Mouse (Mus musculus) ES-E14 (cell line): ENCODE results near the gene Slc38a5. TPM values are rescaled to one million over a fixed set of nuclear protein-coding genes. Genes with fewer than 3 reads are reported as not detected.

ENCODE experiments used
- DNase-seq: peaks from one replicate; pipeline ENCODE4 v3.0.0-alpha.2; 2013; ENCODE audit warnings: low read depth, low spot score
- H3K27ac ChIP-seq: 2 replicates; pipeline ENCODE4 v1.5.1; 2012; ENCODE audit warnings: low read depth, mild to moderate bottlenecking, low read length, moderate library complexity, mixed read lengths; ENCODE audit not compliant: poor library complexity, insufficient read depth, severe bottlenecking
- H3K36me3 ChIP-seq: 2 replicates; pipeline ENCODE4 v1.6.1; 2012; ENCODE audit warnings: mild to moderate bottlenecking, low read length, moderate library complexity, mixed read lengths; ENCODE audit not compliant: control insufficient read depth, poor library complexity, insufficient read depth, severe bottlenecking
- H3K4me1 ChIP-seq, 2 experiments: fragments of 150-350 bp in 1 of 2; sonication (generic) in 1 of 2; 2 replicates each; pipeline ENCODE4 v1.6.1; 2012; ENCODE audit warnings: low read length in 2 of 2, mild to moderate bottlenecking in 1 of 2, mixed read lengths in 1 of 2; ENCODE audit not compliant: control insufficient read depth in 2 of 2, insufficient read depth in 2 of 2, poor library complexity in 1 of 2
- H3K4me3 ChIP-seq, 2 experiments: fragments of 150-350 bp in 1 of 2; sonication (generic) in 1 of 2; 2 replicates each; pipeline ENCODE4 v1.5.1; 2012; ENCODE audit warnings: low read length in 2 of 2, low read depth in 1 of 2, mild to moderate bottlenecking in 1 of 2, mixed read lengths in 1 of 2; ENCODE audit not compliant: insufficient read depth in 1 of 2, poor library complexity in 1 of 2, severe bottlenecking in 1 of 2
- H3K9ac ChIP-seq: 2 replicates; pipeline ENCODE4 v1.6.1; 2012; ENCODE audit warnings: low read depth, mild to moderate bottlenecking, low read length, mixed read lengths; ENCODE audit not compliant: poor library complexity, insufficient read depth, severe bottlenecking
- H3K9me3 ChIP-seq: fragments of 150-350 bp; sonication (generic); 2 replicates; pipeline ENCODE4 v1.6.1; 2012; ENCODE audit warnings: low read depth, mild to moderate bottlenecking, low read length; ENCODE audit not compliant: control insufficient read depth, insufficient read depth
- CHD2 ChIP-seq: IDR thresholded peaks from 2 replicates; pipeline ENCODE4 v1.6.1; 2014; ENCODE audit warnings: mild to moderate bottlenecking, low read depth, low read length, inconsistent platforms
- HCFC1 ChIP-seq: IDR thresholded peaks from 2 replicates; pipeline ENCODE4 v1.6.1; 2012; ENCODE audit warnings: low read length, inconsistent platforms, borderline replicate concordance; ENCODE audit not compliant: insufficient read depth
- MAFK ChIP-seq: IDR thresholded peaks from 2 replicates; pipeline ENCODE4 v1.6.1; 2014; ENCODE audit warnings: mild to moderate bottlenecking, low read depth, low read length, inconsistent platforms; ENCODE audit not compliant: insufficient read depth
- ZC3H11A ChIP-seq: IDR thresholded peaks from 2 replicates; pipeline ENCODE4 v1.6.1; 2012; ENCODE audit warnings: low read depth, mild to moderate bottlenecking, inconsistent platforms, low read length, borderline replicate concordance
- ZNF384 ChIP-seq: IDR thresholded peaks from 2 replicates; pipeline ENCODE4 v1.6.1; 2012; ENCODE audit warnings: low read depth, low read length, inconsistent platforms
- in situ Hi-C, 2 experiments: fragments of 600-800 bp; cut with MboI; formaldehyde crosslinking; loops; one replicate each; pipeline ENCODE4 v1.15.1; 2025; ENCODE audit warnings: low sequenced_read_pairs in 2 of 2, inconsistent platforms in 1 of 2; ENCODE audit not compliant: unreplicated experiment in 2 of 2
- total RNA-seq: library from RNA; depleted of rRNA; stranded (reverse); fragments of 300-350 nt; gene quantifications from 2 replicates; pipeline ENCODE4 v1.2.3, GENCODE M21; 2012; rRNA removed

Gene Slc38a5
- total RNA-seq, result 3.6 and 7.2 TPM in 2 replicates

DNA sequence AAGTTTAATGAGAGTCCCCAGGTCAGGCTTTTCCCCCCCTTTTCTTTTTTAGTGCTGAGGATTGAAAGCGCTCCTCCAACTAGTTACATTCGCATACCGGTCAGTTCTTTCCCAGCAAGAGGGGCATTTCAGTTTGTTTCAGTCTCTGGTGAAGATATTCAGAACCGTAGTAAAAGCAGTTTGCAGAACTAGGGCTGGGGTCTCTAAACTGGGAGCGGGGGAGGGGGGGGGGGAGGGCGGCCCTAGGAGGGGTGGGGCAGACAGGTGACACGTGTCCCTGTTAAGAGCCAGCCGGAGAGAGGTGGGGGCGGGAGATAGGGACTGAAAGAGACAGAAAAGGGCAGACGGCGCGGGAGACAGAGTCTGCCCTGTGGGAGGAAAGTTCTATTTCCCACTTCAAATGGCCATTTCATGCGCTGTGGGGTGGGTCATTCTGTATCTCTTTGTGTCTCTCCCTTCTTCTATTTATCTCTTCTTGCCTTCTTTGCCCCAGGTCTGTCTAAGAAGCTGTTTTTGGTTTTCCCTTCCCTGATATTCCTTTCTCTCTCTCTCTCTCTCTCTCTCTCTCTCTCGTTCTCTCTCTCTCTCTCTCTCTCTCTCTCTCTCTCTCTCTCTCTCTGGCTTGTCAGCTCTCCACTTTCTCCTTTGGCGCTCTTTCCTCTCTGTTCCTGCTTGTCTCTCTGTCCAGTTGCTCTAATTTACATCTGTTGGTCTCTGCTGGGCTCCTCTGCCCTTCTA lies at the start of gene Slc38a5:
Slc38a5 (plus strand) TSS at position 51 of the 738 bp plus-strand sequence.
- no peak for TF ChIP-seq CHD2
- no peak for TF ChIP-seq ZC3H11A
- TF ChIP-seq MAFK, result no peak
- TF ChIP-seq HCFC1, result no peak
- no peak for TF ChIP-seq ZNF384
- Histone ChIP-seq H3K4me3 (no peak within 1 kb of the TSS), H3K36me3 (no peaks in the 10 kb centered on the region), H3K9ac (no peak within 1 kb of the TSS), H3K9me3 (no peaks in the 10 kb centered on the region), H3K4me1 (no peaks in the 10 kb centered on the region), H3K27ac (no peak within 1 kb of the TSS)
- in situ Hi-C loops, result no loop called here
- no peak for DNase-seq

DNA sequence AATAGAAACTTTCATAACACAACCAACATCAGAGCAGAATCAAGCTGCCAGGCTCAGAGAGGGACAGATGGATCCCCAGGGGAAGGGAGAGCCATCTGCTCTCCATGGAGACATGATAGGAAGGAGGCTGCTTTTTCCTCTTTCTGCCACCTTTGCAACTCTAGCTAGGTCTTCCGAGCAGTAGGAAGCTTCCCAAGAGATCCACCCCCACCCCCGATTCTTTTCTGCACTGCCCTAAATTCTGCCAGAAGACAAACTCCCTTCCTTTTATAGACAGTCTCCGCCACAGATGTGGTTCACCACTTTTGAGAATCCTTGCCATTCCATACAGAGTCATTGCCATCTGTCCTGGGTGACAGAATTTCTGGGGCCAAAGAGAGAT lies 48.6 kb upstream of the Slc38a5 start:
- DNase-seq, result no peak
- no peak overlapping the region for H3K4me3 ChIP-seq
- H3K4me1 ChIP-seq, result peaks cover 0 to 6% of the 10 kb centered on the region in 2 experiments; a peak in 1 of 4 replicates
- H3K36me3 ChIP-seq, result no peaks in the 10 kb centered on the region
- in situ Hi-C loops, result no loop called here
- H3K27ac ChIP-seq, result no peak overlapping the region
- no peak overlapping the region for H3K9ac ChIP-seq
- no peaks in the 10 kb centered on the region for H3K9me3 ChIP-seq
- TF ChIP-seq CHD2 (no peak), HCFC1 (no peak), ZC3H11A (no peak), ZNF384 (no peak), MAFK (no peak)

DNA sequence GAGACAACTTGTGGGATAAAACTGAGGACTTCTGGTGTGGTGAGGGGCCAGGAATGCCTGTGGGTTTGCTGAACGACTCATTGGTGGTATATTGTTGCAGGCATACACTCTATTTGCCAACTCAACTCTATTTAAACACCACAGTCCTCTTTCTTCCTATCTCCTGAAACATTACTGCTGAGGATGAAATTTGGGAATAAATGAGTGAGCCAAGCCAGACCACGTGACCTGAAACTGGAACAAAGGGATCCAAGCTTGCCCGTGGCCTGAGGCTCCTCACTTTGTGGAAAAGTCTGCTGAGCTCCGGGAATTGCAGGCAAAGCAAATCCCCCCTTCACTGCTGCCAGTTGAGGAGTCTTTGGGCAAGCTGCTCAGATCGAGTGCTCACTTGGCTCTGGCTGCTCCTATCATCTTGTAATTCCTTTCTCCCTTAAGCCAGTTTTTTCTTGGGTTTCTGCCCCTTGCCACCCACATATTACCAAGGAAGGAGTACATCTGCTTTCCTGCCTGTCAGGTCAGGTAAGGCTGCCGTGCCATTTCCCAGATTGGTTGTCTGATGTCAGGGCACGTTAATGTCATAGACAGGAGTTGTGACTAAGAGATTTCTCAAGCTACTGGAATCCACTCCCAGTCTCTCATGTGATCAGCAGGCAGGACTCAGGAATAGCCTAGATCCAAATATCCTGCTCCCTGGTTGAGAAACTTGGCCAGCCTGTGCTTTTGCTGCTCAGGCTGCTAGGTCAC lies 48.1 kb upstream of the Slc38a5 start:
- no peak overlapping the region for H3K4me3 ChIP-seq
- no peak for DNase-seq

DNA sequence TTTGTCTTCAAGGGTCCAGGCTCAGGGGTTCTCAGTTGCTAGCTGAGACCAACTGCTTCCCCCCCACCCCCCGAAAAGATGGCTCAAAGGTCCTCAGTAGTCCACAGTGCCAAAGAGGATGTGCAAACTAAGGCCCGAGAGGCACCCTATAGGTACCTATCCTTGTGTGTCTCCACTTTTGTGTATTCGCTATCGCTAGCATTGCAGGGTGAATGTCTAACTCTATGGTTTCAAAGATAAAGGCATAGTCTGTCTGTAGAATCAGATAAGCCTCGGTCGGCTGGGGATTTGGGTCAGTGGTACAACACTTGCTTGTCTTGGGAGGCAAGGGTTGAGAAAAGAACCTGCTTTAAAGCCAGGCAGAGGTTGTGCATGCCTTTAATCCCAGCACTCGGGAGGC lies 47.5 kb upstream of the Slc38a5 start:
- no peak overlapping the region for H3K4me3 ChIP-seq
- no peak for TF ChIP-seq HCFC1
- no peak for TF ChIP-seq ZNF384
- TF ChIP-seq CHD2, result no peak
- H3K9me3 ChIP-seq, result no peaks in the 10 kb centered on the region
- in situ Hi-C loops, result no loop called here
- H3K36me3 ChIP-seq, result no peaks in the 10 kb centered on the region
- DNase-seq, result no peak
- H3K27ac ChIP-seq, result peak overlapping the region; percentile 20; the same call in 1 of the 2 replicates
- H3K4me1 ChIP-seq, result peaks cover 0 to 6% of the 10 kb centered on the region in 2 experiments; a peak in 1 of 4 replicates
- no peak overlapping the region for H3K9ac ChIP-seq

More for the DNA sequence above, 48.1 kb upstream of the Slc38a5 start:
- Histone ChIP-seq H3K9me3 (no peaks in the 10 kb centered on the region), H3K36me3 (no peaks in the 10 kb centered on the region), H3K27ac (peak overlapping the region; percentile 20; the same call in 1 of the 2 replicates), H3K9ac (no peak overlapping the region), H3K4me1 (peaks cover 0 to 6% of the 10 kb centered on the region in 2 experiments; a peak in 1 of 4 replicates)
- no peak for TF ChIP-seq ZC3H11A
- no peak for TF ChIP-seq MAFK
- TF ChIP-seq CHD2, result no peak
- no peak for TF ChIP-seq ZNF384
- TF ChIP-seq HCFC1, result no peak
- in situ Hi-C loops, result no loop called here
